Mouse (Mus musculus) liver, adult (tissue): ENCODE measurements around the gene Epha1.

Experiments
- GATA4 ChIP-seq: IDR thresholded peaks from 2 replicates; pipeline ENCODE4 v1.6.1; 2014; ENCODE audit warnings: mild to moderate bottlenecking, low read length; ENCODE audit not compliant: insufficient replicate concordance

Gene Epha1

DNA sequence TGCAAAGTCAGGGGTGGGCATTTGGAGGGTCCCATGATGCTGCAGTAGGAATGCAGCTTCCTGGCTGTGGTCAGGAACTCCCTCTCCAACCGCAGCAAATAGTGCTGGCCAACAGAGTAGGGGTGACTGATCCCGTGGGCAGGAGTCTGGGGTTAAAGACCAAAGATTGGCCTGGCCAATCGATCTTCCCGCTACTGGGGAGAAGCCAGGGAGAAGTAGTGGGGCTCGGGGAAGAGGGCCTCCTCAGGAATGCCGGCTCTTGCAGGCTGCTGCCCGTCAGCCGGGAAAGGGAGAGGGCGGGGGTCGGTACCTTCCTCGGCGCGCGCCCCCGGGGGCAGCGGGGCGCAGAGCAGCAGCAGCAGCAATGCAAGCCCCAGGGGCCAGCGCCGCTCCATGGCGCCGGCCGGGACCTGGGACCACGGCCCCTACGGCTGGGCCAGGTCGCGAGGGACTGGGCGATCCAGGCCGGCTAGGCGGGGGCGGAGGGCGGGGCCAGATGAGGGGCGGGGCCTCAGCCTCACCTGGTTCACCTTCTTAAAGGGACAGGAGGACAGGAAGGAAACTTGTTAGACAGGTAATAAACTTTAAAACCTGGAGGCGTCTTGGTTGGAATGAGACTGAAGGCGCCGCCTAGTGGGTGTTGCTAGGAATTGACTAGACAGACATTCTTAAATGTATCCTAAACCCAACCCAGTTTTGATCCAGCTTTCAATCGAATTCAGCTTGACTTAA, at the start of gene Epha1:
Gene Epha1 (minus strand): TSS at position 453 of the 732 bp plus-strand sequence.
- no peak; the same call in 1 of the 2 replicates for TF ChIP-seq GATA4

DNA sequence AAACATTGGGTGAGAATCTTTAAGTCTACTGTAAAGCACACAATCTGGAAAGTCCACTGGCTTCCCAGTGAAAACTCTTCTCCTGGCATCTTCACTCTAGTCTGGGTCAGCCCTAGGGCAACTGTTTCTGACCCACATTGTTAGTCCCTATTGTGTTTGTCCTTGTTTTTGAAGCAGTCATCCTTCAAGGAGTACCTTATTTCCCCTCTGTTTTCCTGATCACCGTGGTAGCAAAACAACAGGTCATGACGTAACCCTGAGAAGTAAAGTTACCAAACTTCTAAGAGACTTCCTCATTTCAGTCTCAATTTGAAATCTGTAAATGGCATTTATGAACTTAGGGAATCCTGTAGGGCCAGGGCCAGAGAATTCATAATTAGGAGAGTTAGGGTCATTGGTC, 48.4 kb upstream of the Epha1 start:
- TF ChIP-seq GATA4 = no peak

- no peak for TF ChIP-seq GATA4
Measured at GRCm38 (mm10) chr6:42419443-42419842, 46.4 kb upstream of the Epha1 start.

GRCm38 (mm10) chr6:42405134-42405533, 32.1 kb upstream of the Epha1 start, which contains the start of gene Tas2r135:
Gene Tas2r135, plus strand, starts transcription at chr6:42405434.
- no peak for TF ChIP-seq GATA4

DNA sequence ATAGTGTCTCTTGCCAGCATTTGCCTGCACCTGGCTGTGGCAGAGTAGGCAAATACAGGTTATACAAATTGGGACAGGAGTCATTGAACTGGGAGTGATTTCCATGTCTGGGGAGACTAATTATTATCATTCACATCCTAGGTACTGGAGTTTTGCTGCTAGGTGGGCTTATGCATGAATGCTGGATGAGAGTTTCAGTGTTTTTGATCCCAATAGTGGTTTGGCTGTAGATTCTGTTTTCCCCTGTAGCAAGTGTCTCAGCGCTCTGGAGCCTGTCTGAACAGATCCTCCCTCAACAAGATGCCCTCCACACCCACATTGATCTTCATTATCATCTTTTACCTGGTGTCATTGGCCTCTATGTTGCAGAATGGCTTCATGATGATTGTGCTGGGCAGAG, 26.9 kb upstream of the Epha1 start, which contains the start of gene Tas2r143:
Gene Tas2r143 (plus strand): TSS at position 301 of the 400 bp plus-strand sequence.
- no peak for TF ChIP-seq GATA4

- TF ChIP-seq GATA4 = no peak
Measured at GRCm38 (mm10) chr6:42398998-42399397, 25.9 kb upstream of the Epha1 start.

- TF ChIP-seq GATA4 = no peak
Measured at GRCm38 (mm10) chr6:42398285-42398684, 25.2 kb upstream of the Epha1 start.

- TF ChIP-seq GATA4 = no peak
Measured at GRCm38 (mm10) chr6:42397041-42397657, 24.1 kb upstream of the Epha1 start.

GRCm38 (mm10) chr6:42395960-42396809, 23.1 kb upstream of the Epha1 start:
- TF ChIP-seq GATA4 = no peak

DNA sequence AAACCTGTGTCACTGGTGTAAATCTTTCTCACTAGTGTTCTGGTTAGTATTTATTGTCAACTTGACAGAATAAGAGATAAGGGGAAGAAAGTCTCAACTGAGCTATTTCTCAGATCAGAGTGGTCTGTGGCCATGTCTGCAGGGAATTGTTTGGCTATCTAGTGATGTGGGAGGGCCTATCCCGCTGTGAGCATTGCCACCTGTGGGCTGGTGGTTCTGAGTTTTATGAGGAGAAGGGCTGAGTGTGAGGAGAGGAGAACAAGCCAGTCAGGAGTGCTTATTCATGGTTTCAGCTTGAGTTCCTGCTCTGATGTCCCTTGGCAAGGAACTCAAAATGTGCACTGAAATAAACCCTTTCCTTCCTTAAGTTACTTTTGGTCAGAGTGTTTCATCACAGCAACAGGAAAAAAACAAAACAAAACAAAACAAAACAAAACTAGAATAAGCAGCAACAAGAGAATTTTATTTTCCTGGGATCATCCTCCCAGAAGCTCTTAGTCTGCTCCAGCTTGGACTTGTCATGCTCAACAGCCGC, 18.8 kb upstream of the Epha1 start:
- no peak for TF ChIP-seq GATA4

DNA sequence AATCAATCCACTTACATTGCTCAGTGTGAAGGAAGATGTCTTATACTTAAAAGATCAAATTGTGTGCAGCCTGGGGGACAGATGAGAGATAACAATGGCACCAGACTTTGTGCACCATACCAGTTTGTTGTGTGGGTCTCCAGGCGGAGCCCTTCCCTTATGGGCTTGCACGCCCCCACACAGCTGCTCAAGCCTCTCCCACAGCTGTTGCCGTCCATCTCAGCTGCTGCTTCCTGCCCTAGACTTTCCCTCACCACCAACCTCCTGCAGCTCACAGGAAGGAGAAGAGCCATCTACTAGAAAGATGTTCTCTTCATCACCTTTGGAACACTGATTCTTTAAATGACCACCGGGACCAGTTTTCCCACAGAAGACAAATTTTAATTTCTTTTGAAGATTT, 12.6 kb upstream of the Epha1 start:
- no peak for TF ChIP-seq GATA4

DNA sequence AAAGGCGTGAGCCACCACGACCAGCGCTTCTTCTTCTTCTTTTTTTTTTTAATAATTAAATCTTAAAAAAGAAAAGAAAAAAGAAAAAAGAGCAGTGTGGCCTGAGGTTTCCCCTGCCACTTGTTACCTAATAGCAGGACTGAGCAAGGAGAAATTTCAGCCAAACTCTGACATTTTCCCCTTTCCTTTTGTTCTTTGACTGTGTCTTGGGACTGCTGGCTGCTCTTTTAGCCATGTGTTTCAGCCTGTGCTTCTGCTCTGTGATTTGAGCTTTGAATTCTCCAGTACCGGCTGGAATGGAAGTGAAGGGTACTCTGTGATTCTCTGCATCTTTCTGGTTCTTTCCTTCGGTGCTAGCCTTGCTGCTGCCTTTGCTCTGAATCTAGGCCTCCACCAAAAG, 10.3 kb upstream of the Epha1 start:
- no peak for TF ChIP-seq GATA4

GRCm38 (mm10) chr6:42381916-42382381, 8.9 kb upstream of the Epha1 start:
- no peak; the same call in 1 of the 2 replicates for TF ChIP-seq GATA4

GRCm38 (mm10) chr6:42381221-42381620, 8.2 kb upstream of the Epha1 start:
- no peak for TF ChIP-seq GATA4
